Mouse (Mus musculus) heart, adult 9 months (tissue): Measurements from ENCODE around the gene Selenow.
A peak's percentile ranks its signal among the peaks of the same experiment; 100 is the strongest.

Experiments used
- DNase-seq, 2 experiments: peaks; one replicate each; pipeline ENCODE4 v3.0.0; 2022; ENCODE audit warnings: low spot score in 2 of 2

The Selenow gene

GRCm38 (mm10) chr7:15922220-15922773, at the start of gene Selenow:
TSS of gene Selenow (minus strand) at chr7:15922402.
- peak; percentile 90 to 94 for DNase-seq

GRCm38 (mm10) chr7:15969674-15970073, 47.5 kb upstream of the Selenow start:
- no peak for DNase-seq

DNA sequence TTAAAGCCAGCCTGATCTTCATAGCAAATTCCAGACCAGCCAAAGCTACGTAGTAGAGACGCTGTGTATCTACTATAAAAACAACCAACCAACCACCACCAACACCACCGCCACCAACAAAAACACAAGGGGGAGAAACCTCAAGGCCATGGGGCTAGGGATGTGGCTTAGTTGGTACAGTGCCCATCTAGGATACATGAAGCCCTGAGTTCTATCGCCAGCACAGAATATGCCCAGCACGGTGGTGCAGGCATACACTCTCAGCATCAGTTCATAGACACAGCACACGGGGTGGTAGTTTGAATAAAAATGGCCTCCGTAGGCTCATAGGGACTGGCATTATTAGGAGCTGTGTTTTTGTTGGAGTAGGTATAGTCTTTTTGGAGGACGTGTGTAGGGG, 46.1 kb upstream of the Selenow start:
- no peak for DNase-seq

- peak; percentile 83 to 87 for DNase-seq
Observed at GRCm38 (mm10) chr7:15967312-15967711, 45.1 kb upstream of the Selenow start, which contains the start of gene Ehd2. TSS of gene Ehd2 (minus strand) at chr7:15967567.

GRCm38 (mm10) chr7:15966489-15966888, 44.3 kb upstream of the Selenow start:
- no peak for DNase-seq

- DNase-seq = no peak
Observed at GRCm38 (mm10) chr7:15963798-15964652, 41.8 kb upstream of the Selenow start.

GRCm38 (mm10) chr7:15962311-15963288, 40.4 kb upstream of the Selenow start:
- DNase-seq = peak; percentile 93 to 94

DNA sequence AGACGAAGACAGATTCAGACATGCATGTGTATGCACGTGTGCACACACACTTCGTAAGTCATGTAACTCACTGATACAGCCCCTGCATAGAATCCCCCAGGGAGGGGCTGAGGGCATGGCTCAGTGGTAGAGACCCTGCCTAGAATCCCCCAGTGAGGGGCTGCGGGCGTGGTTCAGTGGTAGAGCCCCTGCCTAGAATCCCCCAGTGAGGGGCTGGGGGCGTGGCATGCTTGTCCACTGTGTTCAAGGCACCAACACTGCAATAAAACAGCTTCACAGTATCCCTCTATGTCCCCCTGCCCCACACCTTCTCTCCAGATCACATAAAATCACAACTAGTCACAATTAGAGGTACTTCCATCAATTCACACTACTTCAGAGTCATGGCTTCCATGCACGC, 39.6 kb upstream of the Selenow start:
- no peak for DNase-seq

GRCm38 (mm10) chr7:15961239-15961638, 39.0 kb upstream of the Selenow start:
- no peak for DNase-seq

DNA sequence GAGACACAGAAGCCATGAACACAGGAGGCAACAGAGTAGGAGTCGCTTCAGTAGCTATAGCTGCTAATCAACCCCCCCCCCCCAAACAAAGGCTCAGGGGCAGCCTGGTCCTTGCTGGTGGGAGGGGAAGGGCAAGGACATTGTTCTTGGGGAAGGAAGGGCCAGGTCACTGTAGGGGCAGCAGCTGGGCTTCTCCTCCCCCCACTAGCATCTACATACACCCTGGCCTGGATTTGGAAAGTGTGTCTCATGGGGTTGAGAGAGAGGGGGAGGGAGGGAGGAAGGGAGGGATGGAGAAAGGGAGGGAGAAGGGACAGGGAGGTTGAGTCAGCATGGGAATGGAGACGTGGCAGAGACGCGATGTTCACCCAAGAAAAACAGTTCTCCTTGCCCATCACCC, 38.5 kb upstream of the Selenow start:
- peak in 1 of 2 experiments; percentile 77 for DNase-seq

DNA sequence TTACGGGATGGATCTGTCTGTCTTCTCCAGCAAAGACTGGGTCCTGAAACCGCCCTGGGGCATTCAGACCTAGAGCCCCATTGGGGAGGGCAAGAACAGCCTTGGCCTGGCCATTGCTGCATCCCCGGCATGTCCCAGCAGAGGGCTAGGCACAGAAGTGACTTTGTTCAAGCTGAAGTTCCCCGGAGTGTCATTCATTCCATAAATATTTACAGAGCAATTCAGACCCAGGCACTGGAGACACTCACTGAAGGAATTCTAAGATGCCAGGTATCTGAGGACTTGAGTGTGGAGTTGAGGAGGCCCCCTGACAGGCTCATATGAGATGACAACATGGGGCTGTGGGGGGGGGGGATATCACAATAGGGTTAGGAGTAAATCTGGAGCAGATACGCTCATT, 33.9 kb upstream of the Selenow start:
- no peak for DNase-seq

DNA sequence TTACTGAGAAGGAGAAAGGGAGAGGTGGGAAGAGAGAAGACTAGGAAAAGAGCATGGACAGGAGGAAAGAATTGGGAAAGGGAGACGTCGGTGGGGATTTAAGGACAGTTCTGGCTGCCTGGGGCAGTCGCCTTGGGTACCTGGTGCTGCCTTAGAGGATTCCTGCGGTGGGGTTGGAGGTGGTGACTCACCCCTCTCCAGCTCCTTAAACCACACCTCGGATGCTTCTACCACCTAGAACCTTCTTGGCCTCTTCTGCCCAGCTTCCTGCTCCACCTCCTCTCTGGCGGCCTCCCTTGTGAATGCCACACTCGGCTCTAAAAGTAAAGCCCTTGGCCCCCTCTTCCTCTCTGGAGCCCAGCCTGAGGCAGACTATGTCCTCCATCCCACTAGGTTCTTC, 33.3 kb upstream of the Selenow start:
- DNase-seq = peak in 1 of 2 experiments; percentile 64

DNA sequence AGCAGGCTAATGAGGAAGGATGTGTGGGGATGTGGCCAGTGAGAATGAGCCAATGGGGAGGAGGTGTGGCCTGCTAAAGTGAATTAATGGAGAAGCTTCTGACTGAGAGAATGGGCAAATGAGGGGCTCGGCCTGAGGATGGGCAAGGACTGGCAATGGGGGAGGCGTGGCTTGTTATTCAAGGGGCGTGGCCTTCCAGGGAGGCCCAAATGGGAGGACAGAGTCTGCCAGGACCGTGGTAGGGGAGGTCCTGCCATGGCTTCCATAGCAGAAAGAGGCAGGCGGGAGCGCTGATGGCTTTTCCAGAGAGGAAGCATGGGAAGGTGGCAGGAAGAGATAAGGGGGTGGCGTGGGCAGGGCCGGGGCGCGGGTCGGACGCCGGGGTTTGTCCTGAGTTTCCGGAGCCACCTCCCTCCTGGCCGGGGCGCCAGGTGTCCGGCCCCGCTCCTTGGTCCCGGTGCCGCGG, 32.8 kb upstream of the Selenow start:
- peak; percentile 86 to 92 for DNase-seq

DNA sequence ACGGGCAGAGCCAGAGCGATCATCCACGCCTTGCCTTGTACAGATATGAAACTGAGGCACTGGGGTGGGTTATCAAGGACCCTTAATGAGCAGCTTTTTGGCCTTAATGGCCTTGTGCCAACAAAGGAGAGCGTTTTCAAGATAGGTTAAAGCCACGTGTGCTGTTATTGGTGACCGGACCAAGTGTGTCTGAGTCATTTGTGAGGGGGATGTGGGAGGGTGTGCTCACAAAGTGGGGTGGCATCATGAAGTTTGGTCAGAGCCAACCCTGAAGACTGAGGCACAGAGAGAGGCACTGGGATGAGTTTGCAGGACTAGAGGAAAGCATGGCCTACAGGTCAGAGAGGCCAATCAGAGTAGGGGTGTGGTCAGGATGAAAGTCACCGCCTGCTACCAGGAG, 32.2 kb upstream of the Selenow start:
- DNase-seq = no peak

- no peak for DNase-seq
Observed at GRCm38 (mm10) chr7:15953307-15954074, 31.3 kb upstream of the Selenow start.

DNA sequence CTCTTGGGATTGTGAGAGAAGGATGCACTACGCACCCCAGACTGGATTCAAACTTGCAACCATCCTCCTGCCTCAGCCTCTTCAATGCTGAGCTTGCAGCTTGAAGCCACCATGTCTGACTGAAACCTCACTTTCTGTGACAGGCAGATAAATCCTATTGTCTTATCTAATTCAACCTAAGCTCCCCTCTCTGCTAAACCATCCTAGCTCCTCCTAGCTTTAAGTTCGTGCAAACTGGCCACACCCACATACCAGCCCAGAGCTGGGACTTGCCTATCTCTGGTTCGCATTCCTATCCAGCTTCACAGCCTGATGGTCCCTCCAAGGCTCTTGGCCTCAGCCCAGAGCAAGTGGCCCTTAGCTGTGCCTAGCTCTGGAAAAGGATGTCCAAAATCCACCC, 30.2 kb upstream of the Selenow start:
- no peak for DNase-seq

- no peak for DNase-seq
Observed at GRCm38 (mm10) chr7:15950008-15950407, 27.8 kb upstream of the Selenow start.

- DNase-seq = no peak
Observed at GRCm38 (mm10) chr7:15949216-15949790, 27.1 kb upstream of the Selenow start.

- DNase-seq = peak; percentile 93 to 95
Observed at GRCm38 (mm10) chr7:15948381-15948941, 26.3 kb upstream of the Selenow start.

DNA sequence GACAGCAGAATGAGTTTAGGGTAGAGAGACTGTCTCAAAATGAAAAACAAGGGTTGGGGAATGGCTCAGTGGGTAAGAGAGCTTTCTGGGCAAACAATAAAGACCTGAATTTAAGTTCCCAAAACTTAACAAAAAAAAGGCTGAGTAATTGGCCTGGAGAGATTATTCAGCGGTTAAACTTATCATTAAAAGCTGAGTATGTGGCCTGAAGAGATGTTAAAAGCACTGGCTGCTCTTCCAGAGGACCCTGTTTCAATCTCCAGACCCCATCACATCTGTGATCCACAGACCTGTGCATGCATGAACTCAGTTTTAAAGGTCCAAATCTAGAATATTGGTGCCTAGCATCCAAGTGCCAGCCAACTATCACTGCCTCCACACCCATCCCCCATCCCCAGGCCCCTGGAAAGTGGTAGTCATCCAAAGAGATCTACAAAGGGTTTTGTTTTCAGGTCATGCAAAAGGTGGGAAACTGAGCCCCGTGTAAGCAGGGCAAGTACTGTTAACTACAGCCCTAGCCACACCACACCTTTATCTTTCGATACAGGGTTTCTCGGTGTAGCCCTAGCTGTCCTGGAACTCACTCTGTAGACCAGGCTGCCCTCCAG, 25.6 kb upstream of the Selenow start:
- no peak for DNase-seq
